Mouse (Mus musculus) heart, embryonic 15.5 days (tissue): ENCODE measurements around the gene Sgcd. TPM values are rescaled to one million over a fixed set of nuclear protein-coding genes. Genes with fewer than 3 reads are reported as not detected.

ENCODE experiments used
- ATAC-seq: fragments of 200-750 bp; cut with Nextera tagmentation; replicated peaks from 2 replicates; pipeline ENCODE4 v1.8.0; 2017; ENCODE audit warnings: low read depth, moderate TSS enrichment; ENCODE audit not compliant: insufficient number of reproducible peaks, insufficient read depth, low FRiP score
- H3K27ac ChIP-seq: fragments of 300-500 bp; sonication (generic); 2 replicates; pipeline ENCODE4 v1.5.1; 2015; ENCODE audit warnings: mild to moderate bottlenecking, inconsistent platforms
- H3K27me3 ChIP-seq: fragments of 300-500 bp; sonication (generic); 2 replicates; pipeline ENCODE4 v1.6.1; 2015; ENCODE audit warnings: inconsistent platforms
- H3K36me3 ChIP-seq: fragments of 300-500 bp; sonication (generic); 2 replicates; pipeline ENCODE4 v1.6.1; 2015; ENCODE audit warnings: mild to moderate bottlenecking, inconsistent platforms
- H3K4me1 ChIP-seq: fragments of 300-500 bp; sonication (generic); replicated peaks from 2 replicates; pipeline ENCODE4 v1.6.1; 2015; ENCODE audit warnings: inconsistent platforms
- H3K4me2 ChIP-seq: fragments of 300-500 bp; sonication (generic); 2 replicates; pipeline ENCODE4 v1.6.1; 2015; ENCODE audit warnings: inconsistent platforms, mild to moderate bottlenecking, moderate library complexity
- H3K4me3 ChIP-seq: fragments of 300-500 bp; sonication (generic); 2 replicates; pipeline ENCODE4 v1.5.1; 2015; ENCODE audit warnings: mild to moderate bottlenecking, inconsistent platforms
- H3K9ac ChIP-seq: fragments of 300-500 bp; sonication (generic); 2 replicates; pipeline ENCODE4 v1.6.1; 2015; ENCODE audit warnings: mild to moderate bottlenecking, inconsistent platforms
- H3K9me3 ChIP-seq: fragments of 300-500 bp; sonication (generic); replicated peaks from 2 replicates; pipeline ENCODE4 v1.6.1; 2016; ENCODE audit warnings: inconsistent platforms
- WGBS: fragments of 180-500 bp; shearing (Covaris S2); methylation state at CpG from one replicate; pipeline ENCODE4 v1.1.7; 2015; ENCODE audit warnings: mixed read lengths; 5-methylcytosine and 5-hydroxymethylcytosine counted together
- polyA plus RNA-seq: library from polyadenylated mRNA; unstranded; fragments of >200 nt; fragmentation: Nextera tagmentation; extraction: Ambion mirVana; gene quantifications from 2 replicates; pipeline ENCODE4 v1.2.1, GENCODE M21; 2015

Sgcd gene
- polyA plus RNA-seq, 1 experiment from 2014 or later = 6.2 TPM

- H3K27ac ChIP-seq = no peak overlapping the region
- H3K4me2 ChIP-seq = no peak overlapping the region
- H3K9me3 ChIP-seq = no peaks in the 10 kb centered on the region
- no peaks in the 10 kb centered on the region for H3K27me3 ChIP-seq
- WGBS = 59% methylated on average over 1 of the region's 1 CpGs
- no peak overlapping the region for H3K9ac ChIP-seq
- no peaks in the 10 kb centered on the region for H3K36me3 ChIP-seq
- H3K4me3 ChIP-seq = no peak overlapping the region
- no peaks in the 10 kb centered on the region for H3K4me1 ChIP-seq
- no peak for ATAC-seq
These were observed 859.6 kb downstream of the Sgcd start for GRCm38 (mm10) chr11:47129166-47129565.

GRCm38 (mm10) chr11:47128331-47128730, 860.4 kb downstream of the Sgcd start:
- H3K4me1 ChIP-seq = no peaks in the 10 kb centered on the region
- H3K4me3 ChIP-seq = no peak overlapping the region
- no peaks in the 10 kb centered on the region for H3K36me3 ChIP-seq
- no peak for ATAC-seq
- whole genome bisulfite sequencing = 82% methylated on average over 3 of the region's 3 CpGs
- H3K27ac ChIP-seq = no peak overlapping the region
- H3K9me3 ChIP-seq = no peaks in the 10 kb centered on the region
- H3K4me2 ChIP-seq = no peak overlapping the region
- H3K27me3 ChIP-seq = no peaks in the 10 kb centered on the region
- no peak overlapping the region for H3K9ac ChIP-seq

GRCm38 (mm10) chr11:47120874-47121273, 867.9 kb downstream of the Sgcd start:
- H3K9me3 ChIP-seq = no peaks in the 10 kb centered on the region
- H3K4me3 ChIP-seq = no peak overlapping the region
- H3K36me3 ChIP-seq = no peaks in the 10 kb centered on the region
- no peak overlapping the region for H3K9ac ChIP-seq
- no peak overlapping the region for H3K27ac ChIP-seq
- no peak for ATAC-seq
- H3K4me1 ChIP-seq = no peaks in the 10 kb centered on the region; the same call in 1 of the 2 replicates
- 74% methylated on average over 1 of the region's 1 CpGs for WGBS
- H3K4me2 ChIP-seq = no peak overlapping the region
- no peaks in the 10 kb centered on the region for H3K27me3 ChIP-seq

GRCm38 (mm10) chr11:47117896-47118295, 870.9 kb downstream of the Sgcd start:
- no peak for ATAC-seq
- no peaks in the 10 kb centered on the region; the same call in 1 of the 2 replicates for H3K4me1 ChIP-seq
- WGBS = 46% methylated on average over 2 of the region's 2 CpGs
- H3K36me3 ChIP-seq = no peaks in the 10 kb centered on the region
- no peaks in the 10 kb centered on the region for H3K9me3 ChIP-seq
- H3K4me3 ChIP-seq = no peak overlapping the region
- H3K9ac ChIP-seq = no peak overlapping the region
- no peak overlapping the region for H3K4me2 ChIP-seq
- H3K27me3 ChIP-seq = no peaks in the 10 kb centered on the region
- no peak overlapping the region for H3K27ac ChIP-seq

- no peak overlapping the region for H3K4me3 ChIP-seq
- no peak overlapping the region for H3K4me2 ChIP-seq
- H3K36me3 ChIP-seq = no peaks in the 10 kb centered on the region
- H3K4me1 ChIP-seq = peaks cover 4% of the 10 kb centered on the region
- no peaks in the 10 kb centered on the region for H3K27me3 ChIP-seq
- WGBS = 91% methylated on average over 4 of the region's 4 CpGs
- no peaks in the 10 kb centered on the region for H3K9me3 ChIP-seq
- no peak for ATAC-seq
- H3K27ac ChIP-seq = no peak overlapping the region
- H3K9ac ChIP-seq = no peak overlapping the region
These were observed 874.4 kb downstream of the Sgcd start for GRCm38 (mm10) chr11:47114366-47114765.

- H3K27me3 ChIP-seq = no peaks in the 10 kb centered on the region
- no peak overlapping the region for H3K27ac ChIP-seq
- no peaks in the 10 kb centered on the region for H3K9me3 ChIP-seq
- no peak overlapping the region for H3K9ac ChIP-seq
- H3K36me3 ChIP-seq = no peaks in the 10 kb centered on the region
- H3K4me2 ChIP-seq = no peak overlapping the region
- ATAC-seq = no peak
- WGBS = 69% methylated on average over 5 of the region's 5 CpGs
- no peak overlapping the region for H3K4me3 ChIP-seq
- H3K4me1 ChIP-seq = peaks cover 4% of the 10 kb centered on the region
These were observed 875.7 kb downstream of the Sgcd start for GRCm38 (mm10) chr11:47113081-47113480.

- Histone ChIP-seq H3K9me3 (no peaks in the 10 kb centered on the region), H3K4me3 (no peak overlapping the region), H3K27me3 (no peaks in the 10 kb centered on the region), H3K4me2 (no peak overlapping the region), H3K4me1 (peaks cover 4% of the 10 kb centered on the region), H3K27ac (no peak overlapping the region), H3K9ac (no peak overlapping the region), H3K36me3 (no peaks in the 10 kb centered on the region)
- ATAC-seq = no peak
These were observed 878.5 kb downstream of the Sgcd start for GRCm38 (mm10) chr11:47110314-47110713.

GRCm38 (mm10) chr11:47107661-47108060, 881.1 kb downstream of the Sgcd start:
- H3K4me2 ChIP-seq = no peak overlapping the region
- H3K9me3 ChIP-seq = no peaks in the 10 kb centered on the region
- H3K9ac ChIP-seq = no peak overlapping the region
- H3K36me3 ChIP-seq = no peaks in the 10 kb centered on the region
- H3K4me1 ChIP-seq = peaks cover 4% of the 10 kb centered on the region
- no peaks in the 10 kb centered on the region for H3K27me3 ChIP-seq
- no peak for ATAC-seq
- H3K27ac ChIP-seq = no peak overlapping the region
- H3K4me3 ChIP-seq = no peak overlapping the region
- 84% methylated on average over 2 of the region's 2 CpGs for WGBS

GRCm38 (mm10) chr11:47093296-47093912, 895.4 kb downstream of the Sgcd start:
- no peak overlapping the region for H3K4me2 ChIP-seq
- H3K36me3 ChIP-seq = no peaks in the 10 kb centered on the region
- WGBS = 68% methylated on average over 5 of the region's 5 CpGs
- no peak overlapping the region for H3K27ac ChIP-seq
- H3K9me3 ChIP-seq = no peaks in the 10 kb centered on the region
- no peaks in the 10 kb centered on the region for H3K27me3 ChIP-seq
- ATAC-seq = no peak
- H3K4me3 ChIP-seq = no peak overlapping the region
- H3K9ac ChIP-seq = no peak overlapping the region
- no peaks in the 10 kb centered on the region for H3K4me1 ChIP-seq

- WGBS = 87% methylated on average over 1 of the region's 1 CpGs
These were observed 906.3 kb downstream of the Sgcd start for GRCm38 (mm10) chr11:47082517-47082916.

GRCm38 (mm10) chr11:47073538-47073937, 915.2 kb downstream of the Sgcd start:
- no peak overlapping the region for H3K4me3 ChIP-seq
- H3K36me3 ChIP-seq = no peaks in the 10 kb centered on the region
- 43% methylated on average over 1 of the region's 1 CpGs for WGBS
- H3K9ac ChIP-seq = no peak overlapping the region
- no peak overlapping the region for H3K4me2 ChIP-seq
- ATAC-seq = no peak
- H3K27me3 ChIP-seq = no peaks in the 10 kb centered on the region
- no peak overlapping the region for H3K27ac ChIP-seq
- no peaks in the 10 kb centered on the region for H3K9me3 ChIP-seq
- H3K4me1 ChIP-seq = no peaks in the 10 kb centered on the region

More at GRCm38 (mm10) chr11:47082517-47082916, 906.3 kb downstream of the Sgcd start:
- Histone ChIP-seq H3K9ac (no peak overlapping the region), H3K4me2 (no peak overlapping the region), H3K4me1 (no peaks in the 10 kb centered on the region), H3K4me3 (no peak overlapping the region), H3K27ac (no peak overlapping the region), H3K36me3 (no peaks in the 10 kb centered on the region), H3K27me3 (no peaks in the 10 kb centered on the region), H3K9me3 (no peaks in the 10 kb centered on the region)
- no peak for ATAC-seq

- Histone ChIP-seq H3K9me3 (no peaks in the 10 kb centered on the region), H3K36me3 (no peaks in the 10 kb centered on the region), H3K4me2 (no peak overlapping the region), H3K4me3 (no peak overlapping the region), H3K27me3 (no peaks in the 10 kb centered on the region), H3K4me1 (no peaks in the 10 kb centered on the region), H3K27ac (no peak overlapping the region), H3K9ac (no peak overlapping the region)
- 91% methylated on average over 2 of the region's 2 CpGs for WGBS
- ATAC-seq = no peak
These were observed 917.6 kb downstream of the Sgcd start for GRCm38 (mm10) chr11:47071161-47071560.
